Comparison of ENCODE assay signal across 13 mouse cellular contexts in genomic region chr7:131427331-131427730, GRCm38 (mm10).
"Had no signal": no experiment of that assay in that cellular context is flagged by ENCODE, and none has a peak within 500 bp of the region (broad histone marks: within the 10 kb centered on the region; RNA-seq: fewer than 3 reads in every experiment).

No protein-coding gene starts in this region.

- DNase-seq: lung, adult 18-20 months; lung, embryonic 14.5 days; lung, postnatal 10 days; lung, postnatal 4 days; midbrain, embryonic 14.5 days; retina, postnatal 1 day; right cerebral cortex, adult 18-20 months; right cerebral cortex, postnatal 25 days; right cerebral cortex, postnatal 4 days; spleen, adult 18-20 months; thymus, adult 18-20 months; thymus, postnatal 14 days; thymus, postnatal 36 days had no signal
